Mouse (Mus musculus) ovary, postnatal 14 days (tissue): ENCODE measurements around the gene Utp14b.

Experiments used
- DNase-seq: peaks from one replicate; pipeline ENCODE4 v3.0.0; 2022; ENCODE audit warnings: low spot score

Utp14b gene

DNA sequence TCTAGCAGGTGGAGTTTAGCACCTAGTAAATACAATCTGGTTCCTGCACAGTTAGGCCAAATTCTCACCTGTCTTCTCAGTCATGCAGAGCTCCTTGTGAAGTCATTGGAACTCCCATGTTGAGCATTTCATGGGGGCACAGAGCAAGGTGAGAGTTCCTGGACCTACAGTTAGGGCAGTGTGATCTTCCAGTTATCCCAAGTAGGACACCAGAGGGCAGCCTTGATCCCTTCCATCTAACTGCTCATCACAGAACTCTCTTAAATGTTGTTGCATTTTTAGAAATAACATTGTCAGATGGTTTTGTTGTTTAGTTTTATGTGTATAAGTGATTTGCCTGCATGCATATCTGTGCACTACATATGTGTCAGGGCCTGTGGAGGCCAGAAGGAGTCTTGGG lies 29.0 kb downstream of the Utp14b start:
- peak; percentile 9 for DNase-seq

DNA sequence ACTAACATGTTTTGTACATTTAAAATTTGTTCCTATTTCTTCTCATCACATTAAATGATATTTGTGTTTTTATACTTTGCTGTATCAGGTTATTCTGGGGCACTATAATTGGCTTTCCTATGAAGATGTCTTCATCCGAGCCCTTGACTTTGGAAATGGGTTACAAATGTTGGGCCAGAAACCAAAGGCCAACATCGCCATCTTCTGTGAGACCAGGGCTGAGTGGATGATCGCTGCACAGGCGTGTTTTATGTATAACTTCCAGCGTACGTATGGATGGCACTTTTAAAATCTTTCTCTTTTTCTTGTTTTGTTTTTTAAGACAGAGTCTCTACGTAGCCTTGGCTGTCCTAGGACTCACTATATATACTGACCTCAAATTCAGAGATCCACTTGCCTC lies 30.3 kb downstream of the Utp14b start:
- DNase-seq: no peak

DNA sequence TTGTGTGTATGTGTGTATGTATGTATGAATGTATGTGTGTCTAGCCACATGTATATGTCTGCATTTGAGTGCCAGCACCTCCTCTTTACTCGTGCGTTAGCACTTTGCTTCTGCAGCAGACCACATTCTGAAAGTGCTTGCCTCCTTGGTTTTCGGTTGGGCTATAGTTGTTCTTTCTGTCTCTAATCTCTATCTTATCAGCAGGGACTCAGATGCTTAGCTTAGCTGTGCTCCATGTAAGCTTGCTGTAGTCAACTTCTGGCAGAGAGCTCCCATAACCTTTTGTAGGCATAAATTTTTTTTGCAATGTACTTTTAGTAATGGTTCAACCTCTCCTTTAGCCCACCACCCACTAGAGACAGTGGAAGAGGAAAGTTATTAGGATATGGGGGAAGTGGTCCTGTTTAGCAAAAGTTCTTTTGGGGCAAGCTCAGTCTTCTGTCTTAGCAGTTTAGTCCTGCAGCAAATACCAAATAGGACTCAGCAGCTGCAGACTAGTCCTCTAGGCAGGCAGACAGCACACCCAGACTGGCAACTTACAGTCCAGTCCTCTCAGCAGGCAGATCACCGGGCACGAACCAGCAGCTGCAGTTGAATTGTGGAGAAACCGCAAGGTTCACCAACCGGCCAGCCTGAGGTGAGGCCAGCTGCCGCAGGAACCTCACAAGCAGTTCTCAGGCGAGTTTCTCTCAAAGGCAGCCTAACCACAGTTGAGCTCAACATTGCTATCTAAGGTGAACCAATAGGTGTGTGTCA lies 36.8 kb downstream of the Utp14b start:
- no peak for DNase-seq

DNA sequence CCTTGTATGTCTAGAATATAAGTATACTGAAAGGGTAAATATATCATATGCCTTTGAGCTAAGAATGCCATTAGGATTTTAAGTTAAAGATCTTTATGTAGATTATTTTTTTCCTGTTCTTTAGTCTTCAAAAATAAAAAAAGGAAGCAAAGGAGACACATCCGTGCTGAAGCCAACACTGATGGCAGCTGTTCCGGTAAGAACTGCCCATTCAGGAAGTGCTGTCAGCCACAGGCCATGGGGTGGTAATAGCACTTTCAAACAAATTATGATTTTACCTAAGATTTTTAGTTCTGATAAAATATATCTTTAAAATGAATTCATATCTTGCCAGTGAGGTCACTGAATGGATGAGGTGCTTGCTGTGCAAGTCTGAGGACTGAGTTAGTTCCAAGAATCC lies 38.5 kb downstream of the Utp14b start:
- DNase-seq: no peak

DNA sequence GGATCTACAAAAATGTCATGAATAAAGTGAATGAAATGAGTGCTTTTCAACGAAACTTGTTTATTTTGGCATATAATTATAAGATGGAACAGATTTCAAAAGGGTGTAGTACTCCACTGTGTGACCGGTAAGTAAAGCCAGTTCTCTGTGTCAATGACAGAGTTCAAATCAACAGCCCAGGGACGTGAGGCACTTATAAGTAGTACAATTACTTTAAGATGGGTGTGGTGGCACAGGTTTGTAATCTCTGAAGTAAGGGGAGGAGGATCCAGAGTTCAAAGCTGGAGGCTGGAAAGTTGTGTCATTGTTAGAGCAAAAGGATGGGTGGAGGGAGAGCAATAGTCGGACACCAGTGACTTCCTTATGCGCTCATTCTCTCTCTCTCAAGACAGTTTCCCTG lies 39.1 kb downstream of the Utp14b start:
- DNase-seq: no peak

DNA sequence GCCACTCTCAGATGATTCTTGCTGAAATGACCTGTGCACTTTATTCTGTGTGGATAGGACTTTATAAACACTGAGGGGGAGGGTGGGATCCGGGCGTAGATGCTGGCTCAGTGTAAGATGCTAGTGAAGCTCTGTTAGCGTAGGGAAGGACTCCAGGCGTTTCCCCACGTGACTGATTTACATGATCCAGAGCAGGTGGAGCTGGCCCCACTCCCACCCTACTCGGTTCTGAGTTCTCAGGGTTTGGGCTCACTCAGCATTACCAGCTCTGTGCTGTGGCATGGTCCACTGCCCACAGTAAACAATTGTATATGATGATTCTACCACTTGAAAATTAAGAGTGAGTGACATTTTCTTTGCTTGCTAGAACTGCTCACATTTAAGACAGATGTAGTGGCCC lies 40.3 kb downstream of the Utp14b start:
- no peak for DNase-seq

DNA sequence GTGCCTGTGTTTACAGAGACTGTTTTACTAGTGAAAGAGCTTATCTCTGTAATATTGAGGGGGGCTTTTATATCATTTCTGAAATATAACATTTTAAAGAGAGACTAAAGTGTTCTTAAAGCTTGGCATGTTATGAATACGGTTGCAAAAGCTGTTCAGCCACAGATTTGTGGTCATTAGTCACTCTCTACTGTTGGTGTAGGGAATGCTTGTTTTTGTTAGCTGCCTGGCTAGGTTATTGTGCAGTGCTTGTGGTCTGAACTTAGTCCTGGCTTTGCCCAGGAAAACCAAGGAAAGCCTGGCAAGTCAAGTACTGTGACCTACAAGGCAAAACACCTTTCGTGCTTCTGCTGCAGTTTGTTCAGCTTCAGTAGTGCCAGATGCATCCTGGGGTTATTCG lies 43.9 kb downstream of the Utp14b start:
- DNase-seq: no peak

DNA sequence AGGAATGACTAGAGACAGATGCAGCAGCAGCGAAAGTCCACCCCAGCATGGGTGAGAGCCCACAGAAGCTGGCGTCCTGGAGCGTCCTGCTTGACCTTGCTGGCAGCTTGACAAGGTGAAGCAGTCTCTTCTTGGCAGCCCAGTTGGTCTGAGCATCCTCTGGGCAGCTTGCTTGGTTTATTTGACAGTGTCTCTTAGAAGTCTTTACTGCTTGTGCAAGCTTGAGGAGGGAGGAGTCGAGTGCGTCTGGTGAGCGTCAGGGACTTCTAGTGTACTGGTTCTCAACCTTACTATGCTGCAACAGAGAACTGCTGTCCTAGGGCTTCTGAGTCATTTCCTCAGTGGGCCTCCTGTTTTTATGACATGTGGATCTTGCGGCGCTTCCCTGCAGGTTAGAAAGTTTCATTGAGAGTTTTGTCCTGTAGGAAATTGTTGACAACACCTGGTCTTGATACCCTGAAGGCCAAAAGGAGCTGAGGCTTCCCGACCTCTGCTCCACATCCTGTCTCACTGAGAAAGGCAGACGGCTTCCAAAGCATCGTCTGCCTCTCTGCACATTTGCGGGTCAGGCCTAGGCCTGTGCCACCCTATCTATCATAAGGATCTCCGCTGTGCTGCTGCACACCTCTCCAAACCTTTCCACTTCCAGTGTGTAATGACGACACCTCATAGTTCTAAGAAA lies 44.6 kb downstream of the Utp14b start:
- DNase-seq: no peak

DNA sequence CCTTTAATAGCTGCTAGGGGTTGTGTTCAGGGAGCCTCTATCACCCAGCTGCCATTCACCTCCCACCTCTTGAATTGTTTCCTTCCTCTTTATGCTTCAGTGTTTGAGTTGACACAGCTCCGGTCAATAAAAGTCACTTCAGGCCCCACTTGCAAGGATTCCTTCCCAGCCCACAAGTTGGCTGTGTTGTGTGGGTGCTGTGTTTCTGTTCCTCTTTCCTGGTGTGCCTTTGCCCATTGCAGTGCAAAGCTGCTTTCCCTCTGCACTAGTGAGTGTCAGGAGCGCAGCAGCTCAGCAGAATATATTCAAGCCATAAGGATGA lies 45.1 kb downstream of the Utp14b start:
- DNase-seq: no peak

DNA sequence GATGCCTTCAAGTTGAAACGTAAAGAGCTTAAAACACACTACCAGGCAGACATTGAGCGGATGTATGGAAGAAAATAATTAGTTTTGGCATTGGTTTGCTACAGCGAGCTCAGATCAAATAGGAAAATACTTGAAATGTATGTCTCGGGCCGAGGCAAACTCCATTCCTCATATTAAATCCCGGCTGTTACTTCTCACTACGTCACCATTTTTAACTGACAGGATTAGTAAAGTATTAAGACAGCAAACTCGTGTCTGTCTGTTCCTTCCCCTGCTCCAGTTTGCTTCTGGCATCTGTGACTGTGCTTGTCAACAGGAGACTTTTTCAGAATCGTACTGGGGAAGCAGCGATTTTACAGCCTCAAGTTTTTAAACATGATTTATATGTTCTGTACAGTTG lies 48.5 kb downstream of the Utp14b start:
- DNase-seq: no peak

DNA sequence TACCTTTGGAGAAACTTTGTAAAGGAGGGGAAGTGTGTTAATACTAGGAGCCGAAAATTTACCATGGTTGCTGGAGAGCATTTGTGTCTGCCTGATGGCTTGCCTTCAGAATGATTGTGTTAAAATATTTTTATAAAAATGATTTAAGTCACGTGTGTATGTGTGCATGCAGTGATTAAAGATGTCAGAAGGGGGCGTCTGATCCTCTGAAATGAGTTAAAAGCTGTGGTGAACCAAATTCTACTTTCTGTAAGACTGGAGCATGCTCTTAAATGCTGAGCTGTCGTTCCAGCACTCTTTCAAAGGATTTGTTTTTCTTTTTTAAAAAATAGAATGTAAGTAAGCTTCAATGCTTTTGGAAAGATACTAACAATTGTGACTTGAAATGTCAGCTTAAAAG lies 49.4 kb downstream of the Utp14b start:
- no peak for DNase-seq

DNA sequence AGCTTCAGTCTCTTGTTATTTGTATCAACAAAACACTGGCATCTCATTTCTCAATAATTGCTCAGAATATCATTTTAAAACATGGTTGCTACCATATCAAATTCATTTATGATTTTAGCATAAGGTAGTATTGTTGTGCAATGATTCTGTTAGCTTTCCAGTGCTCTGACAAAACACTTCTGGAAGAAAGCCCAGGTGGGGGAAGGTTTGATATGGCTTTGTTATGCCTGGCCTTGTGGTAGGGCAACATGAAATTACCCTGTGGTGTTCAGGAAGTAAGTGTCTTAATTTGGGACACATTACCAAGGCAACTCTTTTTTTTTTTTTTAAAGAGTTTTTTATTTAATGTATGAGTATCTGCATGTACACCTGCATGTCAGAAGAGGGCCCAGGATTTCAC lies 52.2 kb downstream of the Utp14b start:
- DNase-seq: no peak

DNA sequence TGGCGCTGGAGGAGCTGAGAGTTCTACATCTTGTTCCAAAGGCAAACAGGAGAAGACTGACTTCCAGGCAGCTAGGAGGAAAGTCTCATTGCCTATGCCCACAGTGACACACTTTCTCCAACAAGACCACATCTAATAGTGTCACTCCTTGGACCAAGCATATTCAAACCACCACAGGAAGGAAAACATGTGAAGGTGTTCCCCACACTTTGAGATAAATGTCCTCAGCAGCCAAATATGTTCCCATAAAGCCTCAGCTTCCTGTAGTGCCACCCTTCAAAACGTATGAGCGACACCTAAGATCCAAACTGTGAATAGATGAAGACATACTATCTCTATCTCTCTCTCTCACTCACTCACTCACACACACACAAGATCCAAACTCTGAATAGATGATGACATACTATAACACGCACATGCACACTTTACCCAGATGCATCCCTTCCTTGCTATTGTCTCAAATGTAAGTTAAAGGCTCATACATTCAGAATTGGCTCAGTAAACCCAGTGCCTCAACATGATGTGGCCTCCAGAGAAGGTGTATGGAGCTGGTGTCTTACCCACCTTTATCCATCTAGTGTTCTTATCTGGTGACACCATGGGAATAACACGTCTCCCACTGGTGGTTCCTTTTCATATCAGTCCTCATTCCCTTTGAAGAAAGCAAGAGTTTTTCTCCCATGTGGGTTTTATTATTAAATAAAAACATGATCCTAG lies 52.9 kb downstream of the Utp14b start:
- DNase-seq: no peak
